Mouse (Mus musculus) kidney, postnatal 0 days (tissue): ENCODE measurements around the gene C2cd4d. TPM values are rescaled to one million over a fixed set of nuclear protein-coding genes. Genes with fewer than 3 reads are reported as not detected.

Experiments used
- ATAC-seq: fragments of 200-750 bp; cut with Nextera tagmentation; replicated peaks from 2 replicates; pipeline ENCODE4 v1.8.0; 2017; ENCODE audit warnings: low read depth, moderate number of reproducible peaks, moderate TSS enrichment, moderate library complexity; ENCODE audit not compliant: low FRiP score
- DNase-seq: peaks from one replicate; pipeline ENCODE4 v3.0.0-alpha.2; 2016; ENCODE audit warnings: low spot score
- H3K27ac ChIP-seq: fragments of 300-500 bp; sonication (generic); 2 replicates; pipeline ENCODE4 v1.5.1; 2014; ENCODE audit warnings: mild to moderate bottlenecking
- H3K27me3 ChIP-seq: fragments of 300-500 bp; sonication (generic); 2 replicates; pipeline ENCODE4 v1.6.1; 2014; ENCODE audit warnings: low read length, mixed read lengths; ENCODE audit not compliant: insufficient read depth
- H3K36me3 ChIP-seq: fragments of 300-500 bp; sonication (generic); 2 replicates; pipeline ENCODE4 v1.6.1; 2014; ENCODE audit warnings: low read length, mixed read lengths; ENCODE audit not compliant: insufficient read depth
- H3K4me1 ChIP-seq: fragments of 300-500 bp; sonication (generic); replicated peaks from 2 replicates; pipeline ENCODE4 v1.6.1; 2014; ENCODE audit warnings: antibody characterized with exemption, low read length, mixed read lengths; ENCODE audit not compliant: insufficient read depth
- H3K4me2 ChIP-seq: fragments of 300-500 bp; sonication (generic); 2 replicates; pipeline ENCODE4 v1.6.1; 2014; ENCODE audit warnings: mild to moderate bottlenecking, low read length, moderate library complexity, mixed read lengths
- H3K4me3 ChIP-seq: fragments of 300-500 bp; sonication (generic); replicated peaks from 2 replicates; pipeline ENCODE4 v1.5.1; 2014; ENCODE audit warnings: low read depth, low read length
- H3K9ac ChIP-seq: fragments of 300-500 bp; sonication (generic); 2 replicates; pipeline ENCODE4 v1.6.1; 2014; ENCODE audit warnings: low read depth, low read length
- H3K9me3 ChIP-seq: fragments of 300-500 bp; sonication (generic); replicated peaks from 2 replicates; pipeline ENCODE4 v1.6.1; 2016; ENCODE audit warnings: low read length, inconsistent platforms, mixed read lengths
- CTCF ChIP-seq: IDR thresholded peaks from 2 replicates; pipeline ENCODE4 v1.5.1; 2016; ENCODE audit warnings: antibody characterized with exemption, low read depth, mild to moderate bottlenecking, moderate library complexity
- WGBS: fragments of 180-500 bp; shearing (Covaris S2); extraction: QIAGEN DNeasy Blood & Tissue Kit; methylation state at CpG from one replicate; pipeline ENCODE4 v1.1.7; 2014; 5-methylcytosine and 5-hydroxymethylcytosine counted together
- polyA plus RNA-seq: library from polyadenylated mRNA; unstranded; fragments of >200 nt; fragmentation: Nextera tagmentation; extraction: Ambion mirVana; gene quantifications from 2 replicates; pipeline ENCODE4 v1.2.1, GENCODE M21; 2015

Gene C2cd4d
- polyA plus RNA-seq, 1 experiment from 2014 or later = 0.75 TPM

- Histone ChIP-seq H3K4me2 (no peak overlapping the region), H3K9me3 (no peaks in the 10 kb centered on the region), H3K4me1 (peaks cover 12% of the 10 kb centered on the region; the same call in 1 of the 2 replicates), H3K4me3 (no peak overlapping the region), H3K36me3 (no peaks in the 10 kb centered on the region), H3K9ac (no peak overlapping the region), H3K27me3 (peaks cover 10% of the 10 kb centered on the region; the same call in 1 of the 2 replicates), H3K27ac (no peak overlapping the region)
- no peak for ATAC-seq
- TF ChIP-seq CTCF = no peak
- no peak for DNase-seq
- WGBS = 77% methylated on average over 6 of the region's 6 CpGs
Measured at GRCm38 (mm10) chr3:94367511-94367910, 5.3 kb downstream of the C2cd4d start.

DNA sequence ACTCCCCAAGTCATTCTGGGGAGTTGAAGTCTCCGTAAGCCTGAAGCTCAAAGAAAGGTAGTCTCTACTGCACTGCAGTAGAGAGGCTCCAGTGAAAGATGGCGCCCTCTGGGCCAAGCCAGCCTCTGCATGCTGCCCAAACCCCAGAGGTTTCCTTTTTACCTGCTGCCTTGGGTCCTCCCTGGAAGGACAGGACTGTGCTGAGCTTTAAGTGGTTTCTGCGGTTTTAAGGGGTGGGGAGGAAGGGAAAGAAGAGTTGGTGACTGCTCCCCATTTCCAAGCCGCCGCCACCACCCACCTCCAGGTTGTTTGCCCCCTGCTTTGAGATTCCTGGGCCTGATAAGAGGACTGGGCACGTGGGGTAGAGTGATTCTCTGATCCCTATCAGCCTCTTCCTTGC lies 6.4 kb downstream of the C2cd4d start:
- no peak overlapping the region for H3K4me3 ChIP-seq
- H3K36me3 ChIP-seq = no peaks in the 10 kb centered on the region
- WGBS = 63% methylated on average over 6 of the region's 6 CpGs
- no peak overlapping the region for H3K4me2 ChIP-seq
- no peak for TF ChIP-seq CTCF
- no peaks in the 10 kb centered on the region for H3K9me3 ChIP-seq
- H3K9ac ChIP-seq = no peak overlapping the region
- H3K4me1 ChIP-seq = peaks cover 6% of the 10 kb centered on the region; the same call in 1 of the 2 replicates
- H3K27me3 ChIP-seq = 0 out of 2 replicates have a peak, but pooled peaks cover 5% of the 10 kb centered on the region
- no peak overlapping the region for H3K27ac ChIP-seq
- DNase-seq (no peak), ATAC-seq (no peak)

- Histone ChIP-seq H3K27ac (no peak overlapping the region), H3K4me3 (no peak overlapping the region), H3K4me2 (no peak overlapping the region), H3K27me3 (no peaks in the 10 kb centered on the region), H3K9me3 (no peaks in the 10 kb centered on the region), H3K4me1 (no peaks in the 10 kb centered on the region; the same call in 1 of the 2 replicates), H3K9ac (no peak overlapping the region), H3K36me3 (no peaks in the 10 kb centered on the region)
- no peak for TF ChIP-seq CTCF
- 52% methylated on average over 2 of the region's 2 CpGs for WGBS
- DNase-seq = no peak
- ATAC-seq = no peak
Measured at GRCm38 (mm10) chr3:94369709-94370108, 7.5 kb downstream of the C2cd4d start.

GRCm38 (mm10) chr3:94371637-94372036 lies 9.4 kb downstream of the C2cd4d start:
- no peaks in the 10 kb centered on the region for H3K27me3 ChIP-seq
- no peak for TF ChIP-seq CTCF
- H3K9me3 ChIP-seq = no peaks in the 10 kb centered on the region
- no peak overlapping the region for H3K4me3 ChIP-seq
- peak overlapping the region; percentile 16; the same call in 1 of the 2 replicates for H3K4me2 ChIP-seq
- DNase-seq = peak; percentile 82
- H3K36me3 ChIP-seq = no peaks in the 10 kb centered on the region
- H3K27ac ChIP-seq = peak overlapping the region; percentile 79; the same call in 1 of the 2 replicates
- no peaks in the 10 kb centered on the region; the same call in 1 of the 2 replicates for H3K4me1 ChIP-seq
- WGBS = 2% methylated on average over 11 of the region's 11 CpGs
- H3K9ac ChIP-seq = no peak overlapping the region
- peak; percentile 82 for ATAC-seq

- TF ChIP-seq CTCF = no peak
- Histone ChIP-seq H3K9me3 (no peaks in the 10 kb centered on the region), H3K4me2 (peak overlapping the region; percentile 16; the same call in 1 of the 2 replicates), H3K4me1 (no peaks in the 10 kb centered on the region; the same call in 1 of the 2 replicates), H3K27me3 (no peaks in the 10 kb centered on the region), H3K4me3 (no peak overlapping the region), H3K9ac (no peak overlapping the region), H3K36me3 (no peaks in the 10 kb centered on the region), H3K27ac (peak overlapping the region; percentile 79; the same call in 1 of the 2 replicates)
- ATAC-seq = no peak; the same call in 1 of the 2 replicates
- WGBS = 6% methylated on average over 3 of the region's 3 CpGs
- DNase-seq = no peak
Measured at GRCm38 (mm10) chr3:94372038-94372437, 9.8 kb downstream of the C2cd4d start.

DNA sequence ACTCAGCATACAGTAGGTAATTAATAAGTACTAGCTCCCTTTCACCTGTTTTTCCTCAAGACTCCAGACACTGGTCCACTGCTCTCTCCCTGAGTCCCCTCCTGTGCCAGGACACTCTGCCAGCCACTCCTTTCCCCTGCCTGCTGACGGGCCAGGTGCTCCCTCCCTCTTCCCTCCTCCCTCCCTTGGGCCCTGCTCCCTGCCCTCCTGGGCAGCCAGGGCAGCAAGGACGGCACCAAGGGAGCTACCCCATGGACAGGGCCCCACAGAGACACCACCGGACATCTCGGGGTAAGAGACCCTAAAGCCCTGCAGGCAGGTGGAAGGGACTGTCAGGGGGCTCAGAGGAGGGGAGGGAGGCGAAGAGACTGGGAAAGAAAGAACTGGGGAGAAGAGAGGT lies 10.4 kb downstream of the C2cd4d start, which contains the start of gene Rorc:
TSS of gene Rorc (plus strand) at position 154 of the 400 bp plus-strand sequence.
- Histone ChIP-seq H3K36me3 (no peaks in the 10 kb centered on the region), H3K27ac (peak within 1 kb of the TSS; percentile 79), H3K27me3 (no peaks in the 10 kb centered on the region), H3K4me3 (peak within 1 kb of the TSS; percentile 41), H3K9me3 (no peaks in the 10 kb centered on the region), H3K4me2 (peak within 1 kb of the TSS; percentile 60), H3K4me1 (no peaks in the 10 kb centered on the region; the same call in 1 of the 2 replicates), H3K9ac (peak within 1 kb of the TSS; percentile 63)
- peak; percentile 59 for DNase-seq
- no peak for TF ChIP-seq CTCF
- peak; percentile 80 for ATAC-seq
- 10% methylated on average over 5 of the region's 5 CpGs for WGBS
